Mouse (Mus musculus): Measurements from ENCODE around the gene Gas2. TPM values are rescaled to one million over a fixed set of nuclear protein-coding genes. Genes with fewer than 3 reads are reported as not detected.

Gene Gas2
- polyA plus RNA-seq, 1 experiment from 2014 or later = 60.9 TPM

GRCm38 (mm10) chr7:51979271-51979670 lies 117.5 kb downstream of the Gas2 start:
- no peak for ATAC-seq (replicated peaks; ENCODE audit: insufficient number of reproducible peaks, low FRiP score, low TSS enrichment, low read depth)
- no peak overlapping the region for H3K9ac ChIP-seq (replicated peaks; ENCODE audit: low read length)
- H3K9me3 ChIP-seq (replicated peaks; ENCODE audit: control insufficient read depth, low read length) = no peaks in the 10 kb centered on the region
- no peak overlapping the region for H3K4me2 ChIP-seq (ENCODE audit: low read depth, low read length)
- H3K4me1 ChIP-seq (ENCODE audit: control insufficient read depth, insufficient read depth, low read length) = no peaks in the 10 kb centered on the region
- no peak overlapping the region for H3K4me3 ChIP-seq (ENCODE audit: low read depth, low read length)
- H3K36me3 ChIP-seq (replicated peaks; ENCODE audit: control insufficient read depth, insufficient read depth, low read depth, low read length) = no peaks in the 10 kb centered on the region
- DNase-seq (ENCODE audit: low spot score) = peak; percentile 34
- no peaks in the 10 kb centered on the region for H3K27me3 ChIP-seq (ENCODE audit: control insufficient read depth, insufficient read depth, low read length)
- WGBS = 42% methylated on average over 5 of the region's 5 CpGs
- no peak overlapping the region for H3K27ac ChIP-seq (replicated peaks; ENCODE audit: low read depth, low read length)

GRCm38 (mm10) chr7:51982303-51982702 lies 120.5 kb downstream of the Gas2 start:
- ATAC-seq (replicated peaks; ENCODE audit: insufficient number of reproducible peaks, low FRiP score, low TSS enrichment, low read depth) (peak; percentile 72), DNase-seq (ENCODE audit: low spot score) (no peak)
- 18% methylated on average over 1 of the region's 1 CpGs for WGBS
- no peaks in the 10 kb centered on the region; the same call in 1 of the 2 replicates for H3K4me1 ChIP-seq (ENCODE audit: control insufficient read depth, insufficient read depth, low read length)
- H3K4me2 ChIP-seq (ENCODE audit: low read depth, low read length) = no peak overlapping the region
- no peak overlapping the region for H3K4me3 ChIP-seq (ENCODE audit: low read depth, low read length)
- H3K36me3 ChIP-seq (replicated peaks; ENCODE audit: control insufficient read depth, insufficient read depth, low read depth, low read length) = no peaks in the 10 kb centered on the region
- no peaks in the 10 kb centered on the region for H3K9me3 ChIP-seq (replicated peaks; ENCODE audit: control insufficient read depth, low read length)
- H3K27ac ChIP-seq (replicated peaks; ENCODE audit: low read depth, low read length) = no peak overlapping the region
- no peak overlapping the region for H3K9ac ChIP-seq (replicated peaks; ENCODE audit: low read length)
- no peaks in the 10 kb centered on the region for H3K27me3 ChIP-seq (ENCODE audit: control insufficient read depth, insufficient read depth, low read length)

- Histone ChIP-seq H3K4me3 (ENCODE audit: low read depth, low read length) (no peak overlapping the region), H3K9ac (replicated peaks; ENCODE audit: low read length) (no peak overlapping the region), H3K36me3 (replicated peaks; ENCODE audit: control insufficient read depth, insufficient read depth, low read depth, low read length) (no peaks in the 10 kb centered on the region), H3K9me3 (replicated peaks; ENCODE audit: control insufficient read depth, low read length) (no peaks in the 10 kb centered on the region), H3K4me1 (ENCODE audit: control insufficient read depth, insufficient read depth, low read length) (no peaks in the 10 kb centered on the region; the same call in 1 of the 2 replicates), H3K27ac (replicated peaks; ENCODE audit: low read depth, low read length) (no peak overlapping the region), H3K27me3 (ENCODE audit: control insufficient read depth, insufficient read depth, low read length) (no peaks in the 10 kb centered on the region), H3K4me2 (ENCODE audit: low read depth, low read length) (no peak overlapping the region)
- 79% methylated on average over 6 of the region's 6 CpGs for WGBS
- ATAC-seq (replicated peaks; ENCODE audit: insufficient number of reproducible peaks, low FRiP score, low TSS enrichment, low read depth) = no peak
- no peak for DNase-seq (ENCODE audit: low spot score)
Measured at GRCm38 (mm10) chr7:51985763-51986162, 123.9 kb downstream of the Gas2 start.

- H3K36me3 ChIP-seq (replicated peaks; ENCODE audit: control insufficient read depth, insufficient read depth, low read depth, low read length) = no peaks in the 10 kb centered on the region
- 72% methylated on average over 6 of the region's 6 CpGs for WGBS
- H3K4me2 ChIP-seq (ENCODE audit: low read depth, low read length) = no peak overlapping the region
- H3K27me3 ChIP-seq (ENCODE audit: control insufficient read depth, insufficient read depth, low read length) = no peaks in the 10 kb centered on the region
- H3K9me3 ChIP-seq (replicated peaks; ENCODE audit: control insufficient read depth, low read length) = no peaks in the 10 kb centered on the region
- DNase-seq (ENCODE audit: low spot score) = no peak
- H3K4me1 ChIP-seq (ENCODE audit: control insufficient read depth, insufficient read depth, low read length) = no peaks in the 10 kb centered on the region; the same call in 1 of the 2 replicates
- no peak overlapping the region for H3K27ac ChIP-seq (replicated peaks; ENCODE audit: low read depth, low read length)
- H3K4me3 ChIP-seq (ENCODE audit: low read depth, low read length) = no peak overlapping the region
- no peak for ATAC-seq (replicated peaks; ENCODE audit: insufficient number of reproducible peaks, low FRiP score, low TSS enrichment, low read depth)
- no peak overlapping the region for H3K9ac ChIP-seq (replicated peaks; ENCODE audit: low read length)
Measured at GRCm38 (mm10) chr7:51986909-51987308, 125.1 kb downstream of the Gas2 start.

- H3K27ac ChIP-seq (replicated peaks; ENCODE audit: low read depth, low read length) = no peak overlapping the region
Measured at GRCm38 (mm10) chr7:51991020-51991419, 129.2 kb downstream of the Gas2 start.

GRCm38 (mm10) chr7:52005511-52006295 lies 143.9 kb downstream of the Gas2 start, which contains the start of gene Svip:
TSS of gene Svip (minus strand) at chr7:52006018.
- Histone ChIP-seq H3K4me1 (ENCODE audit: control insufficient read depth, insufficient read depth, low read length) (no peaks in the 10 kb centered on the region), H3K4me2 (ENCODE audit: low read depth, low read length) (peak within 1 kb of the TSS; percentile 76), H3K27ac (replicated peaks; ENCODE audit: low read depth, low read length) (no peak within 1 kb of the TSS), H3K9me3 (replicated peaks; ENCODE audit: control insufficient read depth, low read length) (no peaks in the 10 kb centered on the region), H3K36me3 (replicated peaks; ENCODE audit: control insufficient read depth, insufficient read depth, low read depth, low read length) (no peaks in the 10 kb centered on the region), H3K27me3 (ENCODE audit: control insufficient read depth, insufficient read depth, low read length) (no peaks in the 10 kb centered on the region), H3K9ac (replicated peaks; ENCODE audit: low read length) (peak within 1 kb of the TSS; percentile 39), H3K4me3 (ENCODE audit: low read depth, low read length) (peak within 1 kb of the TSS; percentile 55)
- WGBS = under 1% methylated on average over 32 of the region's 47 CpGs
- ATAC-seq (replicated peaks; ENCODE audit: insufficient number of reproducible peaks, low FRiP score, low TSS enrichment, low read depth) (peak; percentile 96), DNase-seq (ENCODE audit: low spot score) (peak; percentile 84)

More at GRCm38 (mm10) chr7:51991020-51991419, 129.2 kb downstream of the Gas2 start:
- Histone ChIP-seq H3K4me2 (ENCODE audit: low read depth, low read length) (no peak overlapping the region), H3K27me3 (ENCODE audit: control insufficient read depth, insufficient read depth, low read length) (no peaks in the 10 kb centered on the region), H3K9ac (replicated peaks; ENCODE audit: low read length) (no peak overlapping the region), H3K36me3 (replicated peaks; ENCODE audit: control insufficient read depth, insufficient read depth, low read depth, low read length) (no peaks in the 10 kb centered on the region), H3K4me3 (ENCODE audit: low read depth, low read length) (no peak overlapping the region), H3K4me1 (ENCODE audit: control insufficient read depth, insufficient read depth, low read length) (no peaks in the 10 kb centered on the region; the same call in 1 of the 2 replicates), H3K9me3 (replicated peaks; ENCODE audit: control insufficient read depth, low read length) (no peaks in the 10 kb centered on the region)
- DNase-seq (ENCODE audit: low spot score) (no peak), ATAC-seq (replicated peaks; ENCODE audit: insufficient number of reproducible peaks, low FRiP score, low TSS enrichment, low read depth) (no peak)
- WGBS = 89% methylated on average over 3 of the region's 3 CpGs

- H3K9me3 ChIP-seq (replicated peaks; ENCODE audit: control insufficient read depth, low read length) = no peaks in the 10 kb centered on the region
- H3K27ac ChIP-seq (replicated peaks; ENCODE audit: low read depth, low read length) = no peak overlapping the region
- 1% methylated on average over 9 of the region's 9 CpGs for WGBS
- peak overlapping the region; percentile 76 for H3K4me2 ChIP-seq (ENCODE audit: low read depth, low read length)
- H3K4me1 ChIP-seq (ENCODE audit: control insufficient read depth, insufficient read depth, low read length) = no peaks in the 10 kb centered on the region
- H3K9ac ChIP-seq (replicated peaks; ENCODE audit: low read length) = no peak overlapping the region
- no peak; the same call in 1 of the 2 replicates for ATAC-seq (replicated peaks; ENCODE audit: insufficient number of reproducible peaks, low FRiP score, low TSS enrichment, low read depth)
- no peaks in the 10 kb centered on the region for H3K36me3 ChIP-seq (replicated peaks; ENCODE audit: control insufficient read depth, insufficient read depth, low read depth, low read length)
- H3K27me3 ChIP-seq (ENCODE audit: control insufficient read depth, insufficient read depth, low read length) = no peaks in the 10 kb centered on the region
- peak; percentile 69 for DNase-seq (ENCODE audit: low spot score)
- peak overlapping the region; percentile 55 for H3K4me3 ChIP-seq (ENCODE audit: low read depth, low read length)
Measured at GRCm38 (mm10) chr7:52006296-52006630, 144.4 kb downstream of the Gas2 start.

GRCm38 (mm10) chr7:52007138-52007537 lies 145.3 kb downstream of the Gas2 start:
- Histone ChIP-seq H3K4me1 (ENCODE audit: control insufficient read depth, insufficient read depth, low read length) (no peaks in the 10 kb centered on the region), H3K4me2 (ENCODE audit: low read depth, low read length) (no peak overlapping the region), H3K27me3 (ENCODE audit: control insufficient read depth, insufficient read depth, low read length) (no peaks in the 10 kb centered on the region), H3K9ac (replicated peaks; ENCODE audit: low read length) (no peak overlapping the region), H3K36me3 (replicated peaks; ENCODE audit: control insufficient read depth, insufficient read depth, low read depth, low read length) (no peaks in the 10 kb centered on the region), H3K4me3 (ENCODE audit: low read depth, low read length) (no peak overlapping the region), H3K27ac (replicated peaks; ENCODE audit: low read depth, low read length) (no peak overlapping the region), H3K9me3 (replicated peaks; ENCODE audit: control insufficient read depth, low read length) (no peaks in the 10 kb centered on the region)
- WGBS = 88% methylated on average over 2 of the region's 2 CpGs
- no peak for ATAC-seq (replicated peaks; ENCODE audit: insufficient number of reproducible peaks, low FRiP score, low TSS enrichment, low read depth)
- DNase-seq (ENCODE audit: low spot score) = no peak

Data from embryonic facial prominence, embryonic 11.5 days (tissue).